Mouse (Mus musculus): ENCODE measurements around the gene Relb.
A peak's percentile ranks its signal among the peaks of the same experiment; 100 is the strongest.

GRCm38 (mm10) chr7:19558965-19559364, 70.3 kb downstream of the Relb start:
- TF ChIP-seq CTCF (IDR thresholded peaks at IDR 0.05; ENCODE audit: insufficient read depth, low read length) (peak; percentile 31; the same call in 1 of the 2 replicates), POLR2A (IDR thresholded peaks at IDR 0.05; ENCODE audit: borderline replicate concordance, extremely low read depth, low read depth, low read length) (no peak)
